Mouse (Mus musculus) midbrain, embryonic 11.5 days (tissue): ENCODE results near the gene A930004D18Rik. TPM values are rescaled to one million over a fixed set of nuclear protein-coding genes. Genes with fewer than 3 reads are reported as not detected.

Experiments used
- ATAC-seq: fragments of 200-750 bp; cut with Nextera tagmentation; 2 replicates; pipeline ENCODE4 v1.8.0; 2017; ENCODE audit warnings: moderate TSS enrichment, moderate library complexity; ENCODE audit not compliant: low FRiP score
- DNase-seq: peaks from one replicate; pipeline ENCODE4 v3.0.0; 2015; ENCODE audit warnings: low spot score; ENCODE audit errors: missing footprints
- H3K27ac ChIP-seq: fragments of 300-500 bp; sonication (generic); 2 replicates; pipeline ENCODE4 v1.5.1; 2014; ENCODE audit warnings: low read depth, low read length
- H3K27me3 ChIP-seq: fragments of 300-500 bp; sonication (generic); 2 replicates; pipeline ENCODE4 v1.6.1; 2014; ENCODE audit warnings: mild to moderate bottlenecking, low read length, moderate library complexity, mixed read lengths; ENCODE audit not compliant: control insufficient read depth, insufficient read depth
- H3K36me3 ChIP-seq: fragments of 300-500 bp; sonication (generic); 2 replicates; pipeline ENCODE4 v1.6.1; 2014; ENCODE audit warnings: mild to moderate bottlenecking, low read length, moderate library complexity, mixed read lengths; ENCODE audit not compliant: control insufficient read depth, insufficient read depth
- H3K4me1 ChIP-seq: fragments of 300-500 bp; sonication (generic); 2 replicates; pipeline ENCODE4 v1.6.1; 2014; ENCODE audit warnings: low read length; ENCODE audit not compliant: control insufficient read depth, insufficient read depth
- H3K4me2 ChIP-seq: fragments of 300-500 bp; sonication (generic); 2 replicates; pipeline ENCODE4 v1.6.1; 2014; ENCODE audit warnings: mild to moderate bottlenecking, moderate library complexity
- H3K4me3 ChIP-seq: fragments of 300-500 bp; sonication (generic); 2 replicates; pipeline ENCODE4 v1.5.1; 2014; ENCODE audit warnings: low read depth, low read length
- H3K9ac ChIP-seq: fragments of 300-500 bp; sonication (generic); 2 replicates; pipeline ENCODE4 v1.6.1; 2014; ENCODE audit warnings: low read length
- H3K9me3 ChIP-seq: fragments of 300-500 bp; sonication (generic); 2 replicates; pipeline ENCODE4 v1.6.1; 2016; ENCODE audit warnings: low read length; ENCODE audit not compliant: control insufficient read depth
- WGBS: fragments of 180-500 bp; shearing (Covaris S2); extraction: QIAGEN DNeasy Blood & Tissue Kit; methylation state at CpG from one replicate; pipeline ENCODE4 v1.1.7; 2014; 5-methylcytosine and 5-hydroxymethylcytosine counted together
- polyA plus RNA-seq: library from polyadenylated mRNA; unstranded; fragments of >200 nt; fragmentation: Nextera tagmentation; extraction: Ambion mirVana; gene quantifications from 2 replicates; pipeline ENCODE4 v1.2.1, GENCODE M21; 2014

Gene A930004D18Rik
- polyA plus RNA-seq, 1 experiment from 2014 or later = 10.5 TPM

DNA sequence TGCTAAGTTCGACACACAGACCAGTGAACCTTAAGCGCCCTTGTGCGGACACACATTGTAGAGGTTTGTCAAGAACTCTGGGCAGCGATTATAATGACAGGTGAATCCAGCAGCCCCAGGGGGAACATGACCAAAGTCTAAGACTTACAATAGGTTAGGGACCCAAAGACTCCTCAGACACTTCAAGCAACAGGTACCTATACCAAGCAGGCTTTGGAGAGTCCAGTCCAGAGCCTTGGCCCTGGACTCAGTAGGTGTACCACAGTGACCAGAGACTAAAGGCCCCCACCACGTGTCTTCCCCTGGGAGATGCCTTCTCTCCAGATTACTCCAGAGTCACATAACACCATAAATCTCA is 5.0 kb downstream of the A930004D18Rik start:
- peak overlapping the region; percentile 42 for H3K4me3 ChIP-seq
- peak; percentile 94 for DNase-seq

DNA sequence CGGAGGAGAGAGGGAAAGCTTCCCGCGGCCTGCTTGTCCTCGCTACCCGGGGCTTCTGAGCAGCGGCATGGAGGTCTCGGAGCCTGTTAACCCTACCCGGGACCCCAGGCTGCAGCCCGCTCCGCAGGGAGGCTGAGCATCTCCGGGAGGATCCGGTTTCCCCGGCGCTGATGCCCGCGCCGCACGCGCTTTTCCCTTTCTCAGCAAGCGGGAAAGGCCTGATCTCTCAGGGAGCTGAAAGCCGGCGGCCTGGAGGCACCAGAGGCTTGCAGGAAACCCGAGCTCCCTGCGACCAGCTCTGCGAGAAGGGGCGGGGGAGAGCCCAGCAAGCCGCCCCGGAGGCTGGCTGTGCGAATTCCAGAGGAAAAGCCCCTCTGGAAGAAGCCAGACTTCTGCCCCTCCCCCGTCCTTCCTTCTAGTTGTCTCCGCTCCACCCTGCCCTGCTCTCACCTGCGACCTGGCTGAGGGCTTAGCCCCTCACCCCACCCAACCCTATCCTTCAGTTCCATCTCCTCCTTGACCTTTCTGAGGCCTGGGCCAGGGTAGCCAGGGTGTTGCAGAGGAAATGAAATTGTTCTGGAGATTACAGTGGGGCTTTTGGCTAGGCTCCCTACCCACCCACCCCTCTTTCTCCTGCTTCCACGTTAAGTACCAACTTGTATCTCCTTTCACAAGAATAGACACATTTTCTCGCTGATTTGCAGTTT is 5.6 kb downstream of the A930004D18Rik start:
- peak; percentile 95 for DNase-seq
- ATAC-seq = no peak
- H3K9ac ChIP-seq = peak overlapping the region; percentile 98
- H3K27ac ChIP-seq = peak overlapping the region; percentile 85
- H3K36me3 ChIP-seq = no peaks in the 10 kb centered on the region
- WGBS = under 1% methylated on average over 34 of the region's 34 CpGs
- H3K4me2 ChIP-seq = peak overlapping the region; percentile 99
- H3K4me1 ChIP-seq = peaks cover 44% of the 10 kb centered on the region
- H3K9me3 ChIP-seq = no peaks in the 10 kb centered on the region
- H3K27me3 ChIP-seq = no peaks in the 10 kb centered on the region
- peak overlapping the region; percentile 42 for H3K4me3 ChIP-seq

More for the DNA sequence above, 5.0 kb downstream of the A930004D18Rik start:
- no peaks in the 10 kb centered on the region for H3K36me3 ChIP-seq
- peak overlapping the region; percentile 98 for H3K9ac ChIP-seq
- ATAC-seq = no peak
- H3K4me2 ChIP-seq = peak overlapping the region; percentile 99
- H3K4me1 ChIP-seq = peaks cover 45% of the 10 kb centered on the region
- peak overlapping the region; percentile 85 for H3K27ac ChIP-seq
- no peaks in the 10 kb centered on the region for H3K9me3 ChIP-seq
- H3K27me3 ChIP-seq = no peaks in the 10 kb centered on the region
- WGBS = 16% methylated on average over 5 of the region's 5 CpGs

DNA sequence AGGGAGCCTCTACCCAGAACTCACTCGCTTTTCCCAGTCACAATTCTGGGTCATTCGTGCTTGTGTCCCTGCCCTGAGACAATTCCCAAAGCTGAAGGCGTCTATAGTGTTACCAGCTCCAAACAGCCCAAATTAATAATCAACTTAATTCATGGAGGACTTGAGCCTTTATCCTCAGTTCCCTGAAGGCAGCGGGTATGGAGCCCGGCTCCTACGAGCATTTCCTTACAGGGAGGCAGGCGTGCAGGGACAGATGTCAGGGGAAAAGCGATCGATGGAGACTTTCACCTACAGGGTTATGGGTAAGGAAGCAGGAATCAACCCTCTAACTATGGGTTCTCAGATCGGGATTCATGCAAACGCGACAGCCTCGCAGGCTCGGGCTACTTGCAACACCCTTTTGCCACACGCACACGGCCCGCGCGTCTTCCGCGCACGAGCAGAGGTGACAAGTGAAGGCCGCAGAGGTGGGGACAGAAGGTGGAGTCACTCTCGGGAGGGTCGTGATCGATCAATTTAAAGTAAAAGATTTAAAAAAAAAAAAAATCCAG is 6.2 kb downstream of the A930004D18Rik start:
- ATAC-seq (no peak), DNase-seq (peak; percentile 97)
- H3K36me3 ChIP-seq = no peaks in the 10 kb centered on the region
- peak overlapping the region; percentile 98 for H3K9ac ChIP-seq
- H3K4me3 ChIP-seq = peak overlapping the region; percentile 42
- WGBS = 0% methylated on average over 26 of the region's 26 CpGs
- no peaks in the 10 kb centered on the region for H3K27me3 ChIP-seq
- H3K9me3 ChIP-seq = no peaks in the 10 kb centered on the region
- peak overlapping the region; percentile 99 for H3K4me2 ChIP-seq
- H3K27ac ChIP-seq = peak overlapping the region; percentile 85
- peaks cover 47% of the 10 kb centered on the region for H3K4me1 ChIP-seq

DNA sequence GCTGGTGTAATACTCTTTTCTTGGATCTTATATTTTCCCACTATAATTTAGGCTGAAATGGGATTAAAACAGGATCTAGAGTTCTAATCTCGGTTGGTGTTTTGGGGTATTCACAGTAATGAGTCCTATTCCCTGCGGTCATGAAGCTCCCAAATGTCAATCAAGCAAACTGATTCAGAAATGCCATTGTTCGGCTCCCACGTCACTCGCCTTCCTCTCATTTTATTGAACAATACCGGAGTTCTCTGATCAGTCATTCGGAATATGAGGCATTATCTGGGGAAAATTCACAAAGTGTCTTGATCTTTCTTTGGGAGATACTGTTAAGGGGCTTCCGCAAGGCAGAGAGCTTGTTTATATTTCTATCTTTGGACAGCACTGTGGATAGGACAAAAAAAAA is 7.0 kb downstream of the A930004D18Rik start:
- peak overlapping the region; percentile 98 for H3K9ac ChIP-seq
- peaks cover 43% of the 10 kb centered on the region for H3K4me1 ChIP-seq

DNA sequence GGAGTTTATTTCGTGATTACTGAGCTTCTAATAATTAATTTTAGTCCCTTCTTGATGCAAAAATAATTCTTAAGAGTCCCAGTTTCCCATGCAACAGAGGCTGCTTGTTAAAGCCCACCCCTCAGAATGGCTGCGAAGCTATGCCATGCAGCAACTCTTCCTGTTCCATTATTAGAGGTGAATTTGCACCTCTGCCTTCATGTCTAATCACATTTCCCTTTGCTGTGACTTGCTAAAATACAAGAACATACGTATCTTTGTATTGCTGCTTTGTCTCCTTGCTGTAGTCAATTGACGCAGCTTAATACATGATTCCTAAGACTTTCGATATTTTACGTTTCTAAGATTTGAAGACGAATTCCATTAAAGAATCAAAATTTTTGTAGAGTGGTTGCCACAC is 7.9 kb downstream of the A930004D18Rik start:
- Histone ChIP-seq H3K27ac (peak overlapping the region; percentile 85; the same call in 1 of the 2 replicates), H3K4me3 (no peak overlapping the region)
- 21% methylated on average over 7 of the region's 7 CpGs for WGBS

More for the DNA sequence above, 7.0 kb downstream of the A930004D18Rik start:
- Histone ChIP-seq H3K9me3 (no peaks in the 10 kb centered on the region), H3K27ac (peak overlapping the region; percentile 85), H3K36me3 (no peaks in the 10 kb centered on the region), H3K27me3 (no peaks in the 10 kb centered on the region), H3K4me3 (peak overlapping the region; percentile 42), H3K4me2 (peak overlapping the region; percentile 99)
- ATAC-seq (no peak), DNase-seq (peak; percentile 97)
- 5% methylated on average over 8 of the region's 8 CpGs for WGBS

DNA sequence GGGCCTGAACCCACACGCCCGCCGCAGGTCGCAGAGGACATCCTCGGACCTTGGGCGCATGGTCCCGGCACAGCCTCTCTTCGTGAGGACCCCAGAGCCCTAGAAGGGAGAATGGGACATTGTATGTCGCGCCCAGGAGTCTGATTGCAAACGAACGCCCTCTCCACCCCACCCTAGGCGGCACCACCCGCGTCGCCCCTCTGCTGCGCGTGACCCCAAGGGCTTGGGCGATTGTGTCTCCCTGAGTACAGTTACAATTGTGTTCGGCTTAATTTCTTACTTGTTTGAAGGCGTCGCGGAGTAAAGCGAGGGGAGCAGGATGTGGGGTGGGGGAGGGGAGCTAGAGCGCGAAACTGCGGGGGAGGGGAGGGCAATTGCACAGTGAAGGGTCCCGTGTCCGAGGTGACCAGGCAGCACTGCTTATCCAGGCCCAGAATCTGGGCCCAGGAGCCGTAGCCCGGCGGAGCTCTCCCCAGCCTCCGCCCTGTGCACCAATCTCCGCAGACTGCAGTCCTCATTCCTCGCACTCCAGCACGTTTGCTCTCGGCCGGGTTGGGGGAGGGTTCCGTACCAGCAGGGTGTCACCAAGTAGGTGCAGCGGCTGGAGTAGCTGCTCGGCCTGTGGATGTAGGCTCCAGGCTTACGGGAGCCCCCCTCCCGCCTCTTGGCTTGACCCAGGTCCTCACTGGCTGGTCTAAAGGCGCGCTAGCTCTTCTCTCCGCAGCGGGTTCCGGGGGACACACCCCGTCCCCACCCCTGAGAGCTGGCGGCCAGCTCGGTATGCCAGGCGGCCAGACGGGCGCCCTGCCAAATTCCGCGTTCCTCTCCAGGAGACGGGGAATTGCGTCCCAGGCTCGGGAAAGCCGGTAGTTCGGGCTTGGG is 9.2 kb downstream of the A930004D18Rik start:
- Histone ChIP-seq H3K9me3 (no peaks in the 10 kb centered on the region), H3K27ac (peak overlapping the region; percentile 100), H3K4me1 (peaks cover 28% of the 10 kb centered on the region), H3K9ac (peak overlapping the region; percentile 91), H3K27me3 (no peaks in the 10 kb centered on the region), H3K4me3 (peak overlapping the region; percentile 63), H3K36me3 (no peaks in the 10 kb centered on the region), H3K4me2 (peak overlapping the region; percentile 80)
- ATAC-seq = peak; percentile 67
- under 1% methylated on average over 61 of the region's 61 CpGs for WGBS
- DNase-seq = peak; percentile 98

More for the DNA sequence above, 7.9 kb downstream of the A930004D18Rik start:
- peak overlapping the region; percentile 99 for H3K4me2 ChIP-seq
- H3K9ac ChIP-seq = peak overlapping the region; percentile 13; the same call in 1 of the 2 replicates
- ATAC-seq (no peak), DNase-seq (peak; percentile 94)
- no peaks in the 10 kb centered on the region for H3K9me3 ChIP-seq
- H3K27me3 ChIP-seq = no peaks in the 10 kb centered on the region
- no peaks in the 10 kb centered on the region for H3K36me3 ChIP-seq
- peaks cover 35% of the 10 kb centered on the region for H3K4me1 ChIP-seq

DNA sequence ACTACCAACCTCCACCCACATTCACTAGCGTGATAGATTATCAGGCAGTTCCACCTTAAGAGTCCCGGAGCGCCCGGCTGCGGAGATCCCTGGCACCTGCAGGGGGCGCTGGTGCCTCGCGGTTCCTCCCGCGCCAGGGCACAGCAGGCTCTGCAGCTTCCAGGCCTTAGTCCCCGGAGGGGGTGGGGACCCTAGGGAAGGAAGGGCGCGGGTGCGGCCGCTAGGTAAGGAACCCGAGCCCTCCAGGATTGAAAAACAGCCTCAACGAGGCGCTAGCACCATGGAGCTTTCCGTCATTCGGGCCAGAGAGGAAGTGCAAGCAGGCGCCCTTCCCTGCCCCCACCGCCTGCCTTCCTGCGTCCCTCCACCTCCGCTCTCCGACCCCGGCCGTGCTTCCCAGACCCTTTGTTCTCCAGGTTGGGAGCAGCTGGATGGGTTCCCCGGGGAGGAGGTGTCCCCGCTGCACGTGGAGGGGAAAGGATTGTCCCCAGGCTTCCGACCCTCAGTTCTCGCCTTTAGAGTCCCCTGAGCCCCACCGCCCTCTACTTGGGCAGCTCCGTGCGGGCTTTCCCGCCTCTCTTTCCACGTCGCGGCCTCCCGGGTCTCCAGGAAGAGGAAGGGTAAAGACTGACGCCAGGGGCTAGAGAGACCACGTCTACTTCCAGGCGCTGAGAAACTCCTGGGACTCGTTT is 9.9 kb downstream of the A930004D18Rik start:
- Histone ChIP-seq H3K4me3 (peak overlapping the region; percentile 63), H3K4me1 (peaks cover 20% of the 10 kb centered on the region), H3K9ac (peak overlapping the region; percentile 91), H3K4me2 (peak overlapping the region; percentile 80), H3K27ac (peak overlapping the region; percentile 100), H3K27me3 (no peaks in the 10 kb centered on the region), H3K9me3 (no peaks in the 10 kb centered on the region), H3K36me3 (no peaks in the 10 kb centered on the region)
- peak; percentile 85 for ATAC-seq
- DNase-seq = peak; percentile 100
- WGBS = under 1% methylated on average over 44 of the region's 44 CpGs

DNA sequence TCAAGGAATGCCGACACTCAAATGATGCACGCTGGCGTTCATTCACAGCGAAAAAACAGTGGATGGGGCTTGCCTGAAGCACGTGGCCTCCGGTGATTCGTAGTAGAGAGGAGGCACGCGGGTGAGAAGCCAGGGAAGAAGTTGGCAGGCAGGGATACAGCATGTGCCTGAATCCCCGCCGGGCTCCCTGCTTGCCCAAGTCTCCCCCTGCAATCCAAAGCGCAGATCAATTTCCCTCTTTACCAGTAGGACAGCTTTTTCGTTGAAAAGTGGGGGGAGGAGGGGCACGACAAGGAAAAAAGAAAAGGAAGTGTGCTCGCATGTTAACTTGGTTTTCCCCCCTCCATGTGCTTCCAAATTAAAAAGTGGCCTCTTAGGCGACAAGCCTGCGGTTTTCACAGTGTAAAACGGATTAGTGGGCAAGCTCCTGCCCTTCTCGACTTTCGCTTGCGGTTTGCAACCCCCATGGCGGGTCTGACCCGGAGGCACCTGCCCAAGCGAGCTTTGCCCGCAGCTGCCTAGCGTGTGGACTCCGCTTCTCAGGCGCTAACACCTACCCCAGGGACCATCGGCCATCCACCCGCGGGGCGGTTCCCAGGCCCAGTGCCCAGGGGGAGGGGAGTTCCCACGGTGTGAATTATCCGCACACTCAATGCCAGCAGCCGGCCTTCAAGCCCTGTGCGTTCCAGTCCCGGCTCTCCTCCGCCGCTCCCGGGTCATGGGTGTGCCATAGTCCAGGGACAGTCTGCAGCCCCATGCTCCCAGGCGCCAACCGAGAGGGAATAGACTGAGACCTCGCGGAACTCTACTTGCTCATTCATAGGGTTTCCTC is 11.2 kb downstream of the A930004D18Rik start:
- Histone ChIP-seq H3K4me3 (peak overlapping the region; percentile 63), H3K4me2 (peak overlapping the region; percentile 80), H3K27me3 (no peaks in the 10 kb centered on the region), H3K4me1 (peaks cover 10% of the 10 kb centered on the region), H3K36me3 (no peaks in the 10 kb centered on the region), H3K9ac (peak overlapping the region; percentile 91), H3K9me3 (no peaks in the 10 kb centered on the region), H3K27ac (peak overlapping the region; percentile 100)
- peak; percentile 20 for ATAC-seq
- DNase-seq = peak; percentile 97
- under 1% methylated on average over 44 of the region's 44 CpGs for WGBS
